Comparison of ENCODE assay signal across 11 mouse cellular contexts in genomic region chr12:8762667-8763066, GRCm38 (mm10). TPM values are rescaled to one million over a fixed set of nuclear protein-coding genes. Genes with fewer than 3 reads are reported as not detected.
A peak's percentile ranks its signal among the peaks of the same experiment; 100 is the strongest.
DNase-seq lines count a peak whose midpoint lies in the region; ATAC-seq and TF ChIP-seq lines count a peak whose summit lies in the region.
"Had no signal": no experiment of that assay in that cellular context is flagged by ENCODE, and none has a peak within 500 bp of the region (broad histone marks: within the 10 kb centered on the region; RNA-seq: fewer than 3 reads in every experiment).

No protein-coding gene starts in this region.

- H3K9me3 ChIP-seq in kidney, postnatal 0 days (replicated peaks; ENCODE audit: low read length) = no peaks in the 10 kb centered on the region
- peaks cover 6% of the 10 kb centered on the region; the same call in 1 of the 2 replicates for H3K9me3 ChIP-seq in kidney, embryonic 16.5 days (ENCODE audit: low read length)
- no peaks in the 10 kb centered on the region for H3K9me3 ChIP-seq in embryonic facial prominence, embryonic 11.5 days (replicated peaks; ENCODE audit: control insufficient read depth, low read length)
- H3K9me3 ChIP-seq: midbrain, embryonic 15.5 days had no signal

- DNase-seq in adrenal gland, postnatal 14 days = peak; percentile 42
- DNase-seq in adrenal gland, adult 8-10 months = no peak
- DNase-seq in kidney, postnatal 0 days (ENCODE audit: low spot score) = peak; percentile 29
- peak; percentile 55 for DNase-seq in 3T3-L1 (ENCODE audit: low read depth, low spot score)
- peak; percentile 36 for DNase-seq in embryonic facial prominence, embryonic 11.5 days (ENCODE audit: low spot score)
- no peak for DNase-seq in urinary bladder, postnatal 25 days (ENCODE audit: low spot score)
- no peak for DNase-seq in spleen, postnatal 14 days (ENCODE audit: low spot score in 2 of 2)
- DNase-seq: heart, postnatal 10 days; retina, postnatal 1 day had no signal

- H3K4me1 ChIP-seq in kidney, postnatal 0 days (replicated peaks; ENCODE audit: insufficient read depth, low read length) = no peaks in the 10 kb centered on the region
- peaks cover 7% of the 10 kb centered on the region; the same call in 1 of the 2 replicates for H3K4me1 ChIP-seq in kidney, embryonic 16.5 days (ENCODE audit: insufficient read depth, low read length)
- no peaks in the 10 kb centered on the region; the same call in 1 of the 2 replicates for H3K4me1 ChIP-seq in embryonic facial prominence, embryonic 11.5 days (ENCODE audit: control insufficient read depth, insufficient read depth, low read length)
- H3K4me1 ChIP-seq: midbrain, embryonic 15.5 days had no signal

- no peak for ATAC-seq in kidney, postnatal 0 days (replicated peaks; ENCODE audit: low FRiP score, low read depth)
- ATAC-seq in kidney, embryonic 16.5 days (ENCODE audit: low FRiP score, low TSS enrichment) = no peak
- no peak for ATAC-seq in embryonic facial prominence, embryonic 11.5 days (replicated peaks; ENCODE audit: insufficient number of reproducible peaks, low FRiP score, low TSS enrichment, low read depth)
- ATAC-seq: midbrain, embryonic 15.5 days had no signal

- H3K36me3 ChIP-seq in kidney, postnatal 0 days (ENCODE audit: insufficient read depth, low read length) = no peaks in the 10 kb centered on the region
- no peaks in the 10 kb centered on the region for H3K36me3 ChIP-seq in kidney, embryonic 16.5 days (ENCODE audit: insufficient read depth, low read length)
- H3K36me3 ChIP-seq in embryonic facial prominence, embryonic 11.5 days (replicated peaks; ENCODE audit: control insufficient read depth, insufficient read depth, low read depth, low read length) = no peaks in the 10 kb centered on the region
- H3K36me3 ChIP-seq: midbrain, embryonic 15.5 days had no signal

- no peak overlapping the region for H3K4me2 ChIP-seq in kidney, postnatal 0 days (ENCODE audit: low read length)
- H3K4me2 ChIP-seq in kidney, embryonic 16.5 days (replicated peaks; ENCODE audit: low read depth, low read length) = no peak overlapping the region
- no peak overlapping the region for H3K4me2 ChIP-seq in embryonic facial prominence, embryonic 11.5 days (ENCODE audit: low read depth, low read length)
- H3K4me2 ChIP-seq: midbrain, embryonic 15.5 days had no signal

- H3K27me3 ChIP-seq in kidney, postnatal 0 days (ENCODE audit: insufficient read depth, low read length) = no peaks in the 10 kb centered on the region
- no peaks in the 10 kb centered on the region for H3K27me3 ChIP-seq in kidney, embryonic 16.5 days (ENCODE audit: insufficient read depth, low read length)
- no peaks in the 10 kb centered on the region for H3K27me3 ChIP-seq in embryonic facial prominence, embryonic 11.5 days (ENCODE audit: control insufficient read depth, insufficient read depth, low read length)
- H3K27me3 ChIP-seq: midbrain, embryonic 15.5 days had no signal

- no peak overlapping the region for H3K4me3 ChIP-seq in kidney, postnatal 0 days (replicated peaks; ENCODE audit: low read depth, low read length)
- H3K4me3 ChIP-seq in kidney, embryonic 16.5 days (ENCODE audit: low read length) = no peak overlapping the region
- no peak overlapping the region for H3K4me3 ChIP-seq in embryonic facial prominence, embryonic 11.5 days (ENCODE audit: low read depth, low read length)
- H3K4me3 ChIP-seq: midbrain, embryonic 15.5 days had no signal

- no peak overlapping the region for H3K9ac ChIP-seq in kidney, postnatal 0 days (ENCODE audit: low read depth, low read length)
- H3K9ac ChIP-seq in kidney, embryonic 16.5 days (replicated peaks; ENCODE audit: low read length) = no peak overlapping the region
- no peak overlapping the region for H3K9ac ChIP-seq in embryonic facial prominence, embryonic 11.5 days (replicated peaks; ENCODE audit: low read length)
- H3K9ac ChIP-seq: midbrain, embryonic 15.5 days had no signal

- peak; percentile 70 for TF ChIP-seq CTCF in kidney, postnatal 0 days (IDR thresholded peaks at IDR 0.05; ENCODE audit: low read depth)

- WGBS in kidney, postnatal 0 days = 75% methylated on average over 2 of the region's 2 CpGs
- WGBS in kidney, embryonic 16.5 days = 67% methylated on average over 2 of the region's 2 CpGs
- WGBS in embryonic facial prominence, embryonic 11.5 days = 77% methylated on average over 2 of the region's 2 CpGs

- H3K27ac ChIP-seq in kidney, postnatal 0 days = no peak overlapping the region
- no peak overlapping the region for H3K27ac ChIP-seq in kidney, embryonic 16.5 days (ENCODE audit: low read length)
- H3K27ac ChIP-seq in embryonic facial prominence, embryonic 11.5 days (replicated peaks; ENCODE audit: low read depth, low read length) = no peak overlapping the region
- H3K27ac ChIP-seq: midbrain, embryonic 15.5 days had no signal

RNA-seq across cellular contexts. Expression of gene Sdc1, which starts 8.5 kb away (rescaled TPM):
- 14.9 and 29.0 TPM in 2 replicates for total RNA-seq in adrenal gland, postnatal 14 days (2021)
- total RNA-seq in adrenal gland, adult 8-10 months (2022) = 10 to 100 TPM in 2 of 4 experiments, 1 to 10 TPM in 2; 7.4 to 21.2 (median 10.8) TPM
- polyA plus RNA-seq in kidney, postnatal 0 days (2015; fragmentation: Nextera tagmentation; extraction: Ambion mirVana) = 39.0 and 41.9 TPM in 2 replicates
- 65.4 and 66.9 TPM in 2 replicates for polyA plus RNA-seq in kidney, embryonic 16.5 days (2015; fragmentation: Nextera tagmentation; extraction: Ambion mirVana)
- 120 and 128 TPM in 2 replicates for polyA plus RNA-seq in embryonic facial prominence, embryonic 11.5 days (2014; fragmentation: Nextera tagmentation; extraction: Ambion mirVana)

Comparison
In these comparisons a context has a peak if more than half of its experiments do, and no peak if none do; other contexts are left out.
1. DNase-seq: peak in adrenal gland, postnatal 14 days (single experiment), kidney, postnatal 0 days (single experiment), 3T3-L1 (single experiment) and embryonic facial prominence, embryonic 11.5 days (single experiment); none in adrenal gland, adult 8-10 months (single experiment), urinary bladder, postnatal 25 days (single experiment) and spleen, postnatal 14 days (0 of 2).